Mouse (Mus musculus): ENCODE data around the gene Snx20. TPM values are rescaled to one million over a fixed set of nuclear protein-coding genes. Genes with fewer than 3 reads are reported as not detected.

The Snx20 gene
- total and polyA plus RNA-seq, 3 experiments = 69.1 to 117 (median 93.1) TPM

DNA sequence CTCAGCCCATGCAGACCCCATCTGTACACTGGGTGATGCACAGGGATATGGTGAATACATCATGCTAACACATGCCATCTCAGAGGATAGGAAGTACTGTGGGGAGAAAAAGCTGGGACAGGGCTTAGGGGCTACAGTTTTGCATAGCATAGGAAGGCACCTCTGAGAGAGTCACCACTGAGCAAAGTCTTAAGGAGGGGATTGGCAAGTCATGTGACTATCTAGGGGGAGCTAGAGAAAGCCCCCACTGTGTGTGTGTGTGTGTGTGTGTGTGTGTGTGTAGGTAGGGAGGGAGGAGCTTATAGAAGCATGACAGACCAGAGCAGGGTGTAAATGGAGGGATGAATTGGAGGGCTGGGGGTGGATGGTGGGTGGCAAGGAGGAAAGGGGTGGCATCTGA, 12.4 kb upstream of the Snx20 start:
- peaks cover 3% of the 10 kb centered on the region for H3K9me3 ChIP-seq (replicated peaks; ENCODE audit: low read length)
- peaks cover 30 to 78% of the 10 kb centered on the region in 2 experiments for H3K4me1 ChIP-seq (ENCODE audit: control insufficient read depth in 1 of 2, insufficient read depth in 2 of 2)
- peak overlapping the region; percentile 94 for H3K27ac ChIP-seq (ENCODE audit: insufficient read depth, low read depth)
- H3K4me3 ChIP-seq (replicated peaks in 1 of 3; ENCODE audit: low read depth in 2 of 3, low read length in 2 of 3, poor library complexity in 1 of 3) = peak overlapping the region; percentile 55 to 78 (median 65)
- H3K4me2 ChIP-seq (ENCODE audit: insufficient read depth, low read depth, poor library complexity, severe bottlenecking) = peak overlapping the region; percentile 86
- TF ChIP-seq CHD2 (IDR thresholded peaks at IDR 0.05; ENCODE audit: low read length) (peak; percentile 31; the same call in 1 of the 2 replicates), MXI1 (IDR thresholded peaks at IDR 0.05; ENCODE audit: low read depth, low read length) (peak; percentile 69), KAT2A (IDR thresholded peaks at IDR 0.05; ENCODE audit: insufficient replicate concordance, low read length) (no peak), NRF1 (IDR thresholded peaks at IDR 0.05; ENCODE audit: low read depth, low read length) (no peak), HCFC1 (IDR thresholded peaks at IDR 0.05; ENCODE audit: low read depth, low read length) (no peak), RCOR1 (conservative IDR thresholded peaks at IDR 0.05; ENCODE audit: low read depth, low read length) (no peak), JUND (conservative IDR thresholded peaks at IDR 0.05; ENCODE audit: low read depth, low read length) (no peak), E2F4 (IDR thresholded peaks at IDR 0.05; ENCODE audit: insufficient replicate concordance, low read depth, low read length) (no peak), TCF12 (IDR thresholded peaks at IDR 0.05; ENCODE audit: low read depth, low read length) (0 out of 2 replicates have a peak, but pooled peaks have one; percentile 36), POLR2A (IDR thresholded peaks at IDR 0.05; ENCODE audit: low read depth, low read length) (no peak; the same call in 1 of the 2 replicates), POLR2AphosphoS2 (IDR thresholded peaks at IDR 0.05; ENCODE audit: low read depth, low read length) (no peak), ZMIZ1 (IDR thresholded peaks at IDR 0.05; ENCODE audit: low read depth, low read length) (no peak), SIN3A (IDR thresholded peaks at IDR 0.05; ENCODE audit: low read length) (no peak), MAFK (IDR thresholded peaks at IDR 0.05; ENCODE audit: insufficient replicate concordance, low read length) (peak; percentile 10; the same call in 1 of the 2 replicates), SMC3 (IDR thresholded peaks at IDR 0.05; ENCODE audit: low read depth, low read length) (no peak), ELF1 (IDR thresholded peaks at IDR 0.05; ENCODE audit: low read depth, low read length) (peak; percentile 44; the same call in 1 of the 2 replicates), TBP (conservative IDR thresholded peaks at IDR 0.05; ENCODE audit: low read depth, low read length) (no peak), USF2 (conservative IDR thresholded peaks at IDR 0.05; ENCODE audit: low read depth, low read length) (peak; percentile 38; the same call in 1 of the 2 replicates), BHLHE40 (IDR thresholded peaks at IDR 0.05; ENCODE audit: low read depth, low read length) (peak; percentile 72), PAX5 (IDR thresholded peaks at IDR 0.05; ENCODE audit: low read length) (no peak), MEF2A (IDR thresholded peaks at IDR 0.05; ENCODE audit: borderline replicate concordance, low read depth, low read length) (peak; percentile 66; the same call in 1 of the 2 replicates), UBTF (IDR thresholded peaks at IDR 0.05; ENCODE audit: low read depth, low read length) (no peak), ZC3H11A (IDR thresholded peaks at IDR 0.05; ENCODE audit: low read depth, low read length) (no peak), MAZ (IDR thresholded peaks at IDR 0.05; ENCODE audit: low read depth, low read length) (peak; percentile 61; the same call in 1 of the 2 replicates), CHD1 (IDR thresholded peaks at IDR 0.05; ENCODE audit: low read depth, low read length) (0 out of 2 replicates have a peak, but pooled peaks have one; percentile 30), JUN (IDR thresholded peaks at IDR 0.05; ENCODE audit: insufficient read depth, low read depth, low read length) (no peak), ZNF384 (IDR thresholded peaks at IDR 0.05; ENCODE audit: low read depth, low read length) (no peak), USF1 (IDR thresholded peaks at IDR 0.05; ENCODE audit: low read depth, low read length) (peak; percentile 79), MYC (IDR thresholded peaks at IDR 0.05; ENCODE audit: low read depth, low read length) (no peak), ETS1 (conservative IDR thresholded peaks at IDR 0.05; ENCODE audit: low read depth, low read length) (peak; percentile 52), CTCF (conservative IDR thresholded peaks at IDR 0.05 in 1 of 2, IDR thresholded peaks at IDR 0.05 in 1 of 2; ENCODE audit: low read depth in 2 of 2, low read length in 2 of 2) (no peak), NELFE (IDR thresholded peaks at IDR 0.05; ENCODE audit: low read depth, low read length) (0 out of 2 replicates have a peak, but pooled peaks have one; percentile 48), EP300 (IDR thresholded peaks at IDR 0.05; ENCODE audit: low read length) (0 out of 2 replicates have a peak, but pooled peaks have one; percentile 42), RAD21 (IDR thresholded peaks at IDR 0.05; ENCODE audit: low read depth, low read length) (no peak), MAX (IDR thresholded peaks at IDR 0.05; ENCODE audit: low read length) (peak; percentile 50; the same call in 1 of the 2 replicates), GABPA (IDR thresholded peaks at IDR 0.05; ENCODE audit: insufficient replicate concordance, low read depth, low read length) (no peak), IRF4 (IDR thresholded peaks at IDR 0.05; ENCODE audit: low read depth, low read length) (peak; percentile 42), ZKSCAN1 (IDR thresholded peaks at IDR 0.05; ENCODE audit: borderline replicate concordance, low read depth, low read length) (peak; percentile 83)
- no peaks in the 10 kb centered on the region for H3K27me3 ChIP-seq (replicated peaks)
- H3K36me3 ChIP-seq (replicated peaks in 1 of 2; ENCODE audit: control insufficient read depth in 1 of 2, insufficient read depth in 1 of 2, low read length in 1 of 2) = peaks cover 7 to 15% of the 10 kb centered on the region in 2 experiments
- dilution Hi-C loops (cut with MboI; ENCODE audit: extremely low pct_ligation_motif_present, extremely low pct_unique_long_range_greater_than_20kb, low sequenced_read_pairs) (no loop called here), in situ Hi-C loops (cut with MboI; ENCODE audit: low pct_ligation_motif_present, low pct_unique_long_range_greater_than_20kb, low sequenced_read_pairs) (no loop called here)
- peaks cover 43% of the 10 kb centered on the region for H3K79me2 ChIP-seq (replicated peaks; ENCODE audit: control insufficient read depth, extremely low read depth, insufficient read depth, poor library complexity, severe bottlenecking)
- peak overlapping the region; percentile 37 for H3K9ac ChIP-seq (ENCODE audit: insufficient read depth, low read depth)
- DNase-seq (ENCODE audit: extremely low read depth) = no peak
